Mouse (Mus musculus) testis, adult 2 months (tissue): ENCODE data around the gene Nrxn1.

Source experiments
- CTCF ChIP-seq: fragments of 200-500 bp; IDR thresholded peaks from 2 replicates; pipeline ENCODE4 v1.5.1; 2012; ENCODE audit warnings: low read depth, mild to moderate bottlenecking, inconsistent platforms, low read length, moderate library complexity; ENCODE audit not compliant: control insufficient read depth, insufficient read depth, insufficient replicate concordance
- POLR2A ChIP-seq: fragments of 200-500 bp; IDR thresholded peaks from 2 replicates; pipeline ENCODE4 v1.6.1; 2012; ENCODE audit warnings: low read depth, mild to moderate bottlenecking, inconsistent platforms, low read length, moderate library complexity; ENCODE audit not compliant: control insufficient read depth

- TF ChIP-seq CTCF (no peak), POLR2A (no peak)
Observed at GRCm38 (mm10) chr17:90775397-90775796, 317.5 kb downstream of the Nrxn1 start.
